In the genomic region with DNA sequence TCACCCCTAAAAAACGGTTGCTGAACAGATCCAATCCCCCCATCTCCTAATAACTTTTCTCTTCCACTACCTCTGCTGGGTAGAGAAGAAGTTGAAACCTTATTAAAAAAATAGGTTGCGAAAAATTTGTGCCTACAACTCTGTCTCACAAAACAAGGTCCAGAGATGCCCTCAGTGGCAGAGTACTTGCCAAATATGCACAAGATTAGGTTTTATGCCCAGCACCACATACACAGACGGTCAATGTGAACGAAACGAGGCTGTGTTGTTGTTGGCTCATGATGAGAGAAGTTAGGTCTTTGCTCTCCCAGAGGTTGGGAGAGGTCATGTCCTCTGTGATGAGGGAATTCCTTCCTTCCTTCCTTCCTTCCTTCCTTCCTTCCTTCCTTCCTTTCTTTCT, we compare ENCODE assay signal across 38 mouse cellular contexts. TPM values are rescaled to one million over a fixed set of nuclear protein-coding genes. Genes with fewer than 3 reads are reported as not detected.
"Had no signal": no experiment of that assay in that cellular context is flagged by ENCODE, and none has a peak within 500 bp of the region (broad histone marks: within the 10 kb centered on the region; RNA-seq: fewer than 3 reads in every experiment).

No protein-coding gene starts in this region.

- H3K4me2 ChIP-seq: embryonic facial prominence, embryonic 12.5 days; embryonic facial prominence, embryonic 13.5 days; embryonic facial prominence, embryonic 15.5 days; forebrain, embryonic 12.5 days; forebrain, embryonic 13.5 days; forebrain, embryonic 15.5 days had no signal

- H3K9me3 ChIP-seq: embryonic facial prominence, embryonic 10.5 days; embryonic facial prominence, embryonic 12.5 days; embryonic facial prominence, embryonic 13.5 days; embryonic facial prominence, embryonic 15.5 days; forebrain, embryonic 10.5 days; forebrain, embryonic 12.5 days; forebrain, embryonic 13.5 days; forebrain, embryonic 15.5 days; heart, embryonic 10.5 days had no signal

- H3K9ac ChIP-seq: embryonic facial prominence, embryonic 12.5 days; embryonic facial prominence, embryonic 13.5 days; embryonic facial prominence, embryonic 15.5 days; forebrain, embryonic 12.5 days; forebrain, embryonic 13.5 days; forebrain, embryonic 15.5 days; forebrain, postnatal 0 days had no signal

- ATAC-seq: forebrain, embryonic 13.5 days; forebrain, embryonic 14.5 days; forebrain, embryonic 15.5 days; forebrain, embryonic 16.5 days; forebrain, postnatal 0 days had no signal

- H3K27me3 ChIP-seq: embryonic facial prominence, embryonic 12.5 days; embryonic facial prominence, embryonic 13.5 days; embryonic facial prominence, embryonic 15.5 days; forebrain, embryonic 12.5 days; forebrain, embryonic 13.5 days; forebrain, embryonic 15.5 days had no signal

- H3K4me3 ChIP-seq: embryonic facial prominence, embryonic 10.5 days; embryonic facial prominence, embryonic 12.5 days; embryonic facial prominence, embryonic 13.5 days; embryonic facial prominence, embryonic 15.5 days; erythroblast, embryonic 14.5 days; forebrain, embryonic 10.5 days; forebrain, embryonic 12.5 days; forebrain, embryonic 13.5 days; forebrain, embryonic 15.5 days; gastrocnemius, adult 2 months; heart, adult 2 months; heart, embryonic 10.5 days had no signal

- DNase-seq: cerebellum, adult 8-10 months; cerebellum, adult 9-10 months; cerebellum, adult 9-11 months; cerebellum, postnatal 10 days; cerebellum, postnatal 14 days; cerebellum, postnatal 25 days; cerebellum, postnatal 36 days; embryo, embryonic 11 days; forebrain, postnatal 0 days; gastrocnemius, adult 2 months; gastrocnemius, postnatal 10 days; gastrocnemius, postnatal 14 days; gastrocnemius, postnatal 25 days; gastrocnemius, postnatal 36 days; heart, adult 2 months had no signal

- H3K27ac ChIP-seq: embryonic facial prominence, embryonic 10.5 days; embryonic facial prominence, embryonic 12.5 days; embryonic facial prominence, embryonic 13.5 days; embryonic facial prominence, embryonic 15.5 days; forebrain, embryonic 10.5 days; forebrain, embryonic 12.5 days; forebrain, embryonic 13.5 days; forebrain, embryonic 15.5 days; heart, adult 2 months; heart, embryonic 10.5 days had no signal

- H3K36me3 ChIP-seq: embryonic facial prominence, embryonic 12.5 days; embryonic facial prominence, embryonic 13.5 days; embryonic facial prominence, embryonic 15.5 days had no signal

- H3K4me1 ChIP-seq: forebrain, embryonic 12.5 days; forebrain, embryonic 13.5 days; forebrain, embryonic 15.5 days had no signal

RNA-seq across cellular contexts. Expression of gene Atp6v0e2, which starts 7.8 kb away (rescaled TPM):
- total RNA-seq: granulocyte monocyte progenitor cell, adult 5-6 weeks had no signal
- polyA plus RNA-seq: erythroblast, embryonic 14.5 days had no signal

RNA-seq across cellular contexts. Expression of gene Rarres2, which starts 27.3 kb away (rescaled TPM):
- total RNA-seq: common myeloid progenitor, adult 5-6 weeks; granulocyte monocyte progenitor cell, adult 5-6 weeks had no signal
- polyA plus RNA-seq: erythroblast, embryonic 14.5 days had no signal

RNA-seq across cellular contexts. Expression of gene Gm45021, which starts 44.2 kb away (rescaled TPM):
- total RNA-seq: common myeloid progenitor, adult 5-6 weeks; forebrain, postnatal 0 days; gastrocnemius, adult 18-20 months; gastrocnemius, adult 2 months; gastrocnemius, adult 8-10 months; gastrocnemius, postnatal 10 days; gastrocnemius, postnatal 14 days; gastrocnemius, postnatal 25 days; gastrocnemius, postnatal 36 days; gastrocnemius, postnatal 4 days; granulocyte monocyte progenitor cell, adult 5-6 weeks; heart, adult 2 months; heart, adult 8-10 months had no signal
- polyA plus RNA-seq: embryonic facial prominence, embryonic 10.5 days; embryonic facial prominence, embryonic 11.5 days; embryonic facial prominence, embryonic 12.5 days; embryonic facial prominence, embryonic 13.5 days; embryonic facial prominence, embryonic 14.5 days; embryonic facial prominence, embryonic 15.5 days; erythroblast, embryonic 14.5 days; forebrain, embryonic 10.5 days; forebrain, embryonic 11.5 days; forebrain, embryonic 12.5 days; forebrain, embryonic 13.5 days; forebrain, embryonic 14.5 days; forebrain, embryonic 15.5 days; forebrain, embryonic 16.5 days; forebrain, postnatal 0 days; frontal cortex, adult 2 months; gonadal fat pad, adult 2 months; heart, adult 2 months; heart, embryonic 10.5 days had no signal
